Mouse (Mus musculus) kidney, embryonic 16.5 days (tissue): Measurements from ENCODE around the gene Srrm2. TPM values are rescaled to one million over a fixed set of nuclear protein-coding genes. Genes with fewer than 3 reads are reported as not detected.
A peak's percentile ranks its signal among the peaks of the same experiment; 100 is the strongest.

ENCODE experiments used
- ATAC-seq: fragments of 200-750 bp; cut with Nextera tagmentation; 2 replicates; pipeline ENCODE4 v1.8.0; 2017; ENCODE audit warnings: moderate TSS enrichment; ENCODE audit not compliant: low FRiP score, low TSS enrichment
- H3K27ac ChIP-seq: fragments of 300-500 bp; sonication (generic); 2 replicates; pipeline ENCODE4 v1.5.1; 2014; ENCODE audit warnings: low read length
- H3K27me3 ChIP-seq: fragments of 300-500 bp; sonication (generic); 2 replicates; pipeline ENCODE4 v1.6.1; 2014; ENCODE audit warnings: low read length, control low read depth, mixed read lengths; ENCODE audit not compliant: insufficient read depth
- H3K36me3 ChIP-seq: fragments of 300-500 bp; sonication (generic); 2 replicates; pipeline ENCODE4 v1.6.1; 2014; ENCODE audit warnings: low read length, control low read depth, mixed read lengths; ENCODE audit not compliant: insufficient read depth
- H3K4me1 ChIP-seq: fragments of 300-500 bp; sonication (generic); 2 replicates; pipeline ENCODE4 v1.6.1; 2014; ENCODE audit warnings: low read length, control low read depth, mixed read lengths; ENCODE audit not compliant: insufficient read depth
- H3K4me2 ChIP-seq: fragments of 300-500 bp; sonication (generic); replicated peaks from 2 replicates; pipeline ENCODE4 v1.6.1; 2014; ENCODE audit warnings: low read depth, low read length
- H3K4me3 ChIP-seq: fragments of 300-500 bp; sonication (generic); 2 replicates; pipeline ENCODE4 v1.5.1; 2014; ENCODE audit warnings: mild to moderate bottlenecking, low read length
- H3K9ac ChIP-seq: fragments of 300-500 bp; sonication (generic); replicated peaks from 2 replicates; pipeline ENCODE4 v1.6.1; 2014; ENCODE audit warnings: low read length
- H3K9me3 ChIP-seq: fragments of 300-500 bp; sonication (generic); 2 replicates; pipeline ENCODE4 v1.6.1; 2016; ENCODE audit warnings: low read length, control low read depth
- WGBS: fragments of 180-500 bp; shearing (Covaris S2); extraction: QIAGEN DNeasy Blood & Tissue Kit; methylation state at CpG from one replicate; pipeline ENCODE4 v1.1.7; 2014; 5-methylcytosine and 5-hydroxymethylcytosine counted together
- polyA plus RNA-seq: library from polyadenylated mRNA; unstranded; fragments of >200 nt; fragmentation: Nextera tagmentation; extraction: Ambion mirVana; gene quantifications from 2 replicates; pipeline ENCODE4 v1.2.1, GENCODE M21; 2015

The Srrm2 gene
- polyA plus RNA-seq, 1 experiment from 2014 or later = 411 TPM

GRCm38 (mm10) chr17:23746311-23746710 lies 44.0 kb upstream of the Srrm2 start:
- Histone ChIP-seq H3K4me1 (peaks cover 31% of the 10 kb centered on the region), H3K4me3 (peak overlapping the region; percentile 43), H3K9me3 (no peaks in the 10 kb centered on the region), H3K27ac (no peak overlapping the region), H3K9ac (no peak overlapping the region; the same call in 1 of the 2 replicates), H3K27me3 (peaks cover 56% of the 10 kb centered on the region), H3K4me2 (peak overlapping the region; percentile 78), H3K36me3 (peaks cover 2% of the 10 kb centered on the region)
- ATAC-seq = no peak
- 6% methylated on average over 12 of the region's 12 CpGs for WGBS

DNA sequence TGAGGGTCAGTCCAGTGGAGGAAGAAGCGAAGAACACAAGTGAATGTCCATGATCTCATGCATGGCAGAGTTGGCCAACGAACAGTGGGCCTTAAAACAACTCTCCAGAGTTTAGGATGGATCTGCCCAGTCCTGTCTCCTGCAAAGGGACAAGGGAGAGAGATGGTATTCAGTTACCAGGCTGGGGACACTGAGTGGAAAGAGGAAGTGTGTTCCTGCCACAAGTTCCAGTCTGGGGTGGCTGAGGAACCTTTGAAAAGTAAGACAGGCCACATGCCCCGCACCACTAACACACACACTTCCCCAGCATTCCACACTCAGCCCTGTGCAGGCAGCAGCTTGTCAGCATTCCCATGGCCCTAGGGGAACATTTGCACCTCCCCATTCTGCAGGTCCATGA lies 43.6 kb upstream of the Srrm2 start:
- Histone ChIP-seq H3K4me2 (no peak overlapping the region), H3K9ac (no peak overlapping the region), H3K4me3 (no peak overlapping the region), H3K9me3 (no peaks in the 10 kb centered on the region), H3K36me3 (peaks cover 7% of the 10 kb centered on the region), H3K4me1 (peaks cover 31% of the 10 kb centered on the region), H3K27me3 (peaks cover 51% of the 10 kb centered on the region), H3K27ac (no peak overlapping the region)
- no peak for ATAC-seq
- WGBS = 75% methylated on average over 3 of the region's 3 CpGs

DNA sequence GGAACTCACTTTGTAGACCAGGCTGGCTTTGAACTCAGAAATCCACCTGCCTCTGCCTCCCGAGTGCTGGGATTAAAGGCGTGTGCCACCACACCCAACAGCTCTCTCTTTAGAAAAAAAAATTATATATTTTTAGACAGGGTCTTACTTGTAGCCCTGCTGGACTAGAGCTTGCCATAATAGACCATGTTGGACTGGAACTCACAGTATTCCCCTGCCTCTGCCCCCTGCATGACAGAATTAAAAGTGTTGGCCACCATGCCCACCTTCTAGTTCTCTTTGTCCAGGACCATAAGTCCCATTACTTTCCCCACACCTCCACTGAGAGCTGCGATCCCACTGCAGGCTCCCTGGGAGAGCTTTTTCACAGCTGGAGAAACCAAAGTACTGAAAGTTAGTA lies 42.9 kb upstream of the Srrm2 start:
- peaks cover 28% of the 10 kb centered on the region for H3K4me1 ChIP-seq
- 78% methylated on average over 3 of the region's 3 CpGs for WGBS
- no peak for ATAC-seq
- peaks cover 44% of the 10 kb centered on the region for H3K27me3 ChIP-seq
- H3K4me3 ChIP-seq = no peak overlapping the region
- H3K36me3 ChIP-seq = peaks cover 14% of the 10 kb centered on the region
- no peaks in the 10 kb centered on the region for H3K9me3 ChIP-seq
- no peak overlapping the region for H3K4me2 ChIP-seq
- H3K27ac ChIP-seq = no peak overlapping the region
- H3K9ac ChIP-seq = no peak overlapping the region

DNA sequence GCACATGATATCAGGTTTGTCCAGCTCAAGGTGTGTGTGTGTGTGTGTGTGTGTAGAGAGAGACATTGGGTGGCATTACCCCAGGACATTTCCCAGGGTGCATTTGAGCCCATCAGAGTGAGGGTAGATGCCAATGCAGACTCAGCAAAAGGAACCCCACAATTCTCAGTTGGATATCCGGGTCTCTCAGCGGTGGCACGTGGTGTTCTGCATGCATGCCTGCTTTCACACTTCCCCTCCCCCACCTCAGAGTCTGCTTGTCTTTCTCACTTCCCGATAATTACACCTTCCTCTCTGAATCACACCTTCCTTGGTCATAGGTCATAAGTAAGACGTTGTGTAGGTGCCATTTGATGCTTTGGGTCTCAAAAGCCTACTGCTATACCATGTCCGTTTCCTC lies 42.3 kb upstream of the Srrm2 start:
- peaks cover 19% of the 10 kb centered on the region for H3K36me3 ChIP-seq
- ATAC-seq = no peak
- no peak overlapping the region for H3K9ac ChIP-seq
- no peak overlapping the region for H3K27ac ChIP-seq
- H3K9me3 ChIP-seq = no peaks in the 10 kb centered on the region
- H3K4me1 ChIP-seq = peaks cover 26% of the 10 kb centered on the region
- H3K27me3 ChIP-seq = peaks cover 39% of the 10 kb centered on the region
- H3K4me2 ChIP-seq = no peak overlapping the region
- no peak overlapping the region for H3K4me3 ChIP-seq
- 21% methylated on average over 6 of the region's 6 CpGs for WGBS

- no peak overlapping the region for H3K27ac ChIP-seq
- peak overlapping the region; percentile 30 for H3K4me3 ChIP-seq
- H3K9ac ChIP-seq = 0 out of 2 replicates have a peak overlapping the region, but pooled peaks have one; percentile 15
- H3K4me1 ChIP-seq = peaks cover 26% of the 10 kb centered on the region
- peaks cover 31% of the 10 kb centered on the region for H3K27me3 ChIP-seq
- H3K4me2 ChIP-seq = peak overlapping the region; percentile 42
- ATAC-seq = no peak; the same call in 1 of the 2 replicates
- 29% methylated on average over 10 of the region's 10 CpGs for WGBS
- peaks cover 25% of the 10 kb centered on the region for H3K36me3 ChIP-seq
- no peaks in the 10 kb centered on the region for H3K9me3 ChIP-seq
Measured at GRCm38 (mm10) chr17:23748631-23749391, 41.5 kb upstream of the Srrm2 start.

GRCm38 (mm10) chr17:23749400-23750191 lies 40.7 kb upstream of the Srrm2 start:
- Histone ChIP-seq H3K4me1 (peaks cover 20% of the 10 kb centered on the region), H3K36me3 (peaks cover 28% of the 10 kb centered on the region), H3K4me2 (peak overlapping the region; percentile 42), H3K9ac (0 out of 2 replicates have a peak overlapping the region, but pooled peaks have one; percentile 15), H3K27me3 (peaks cover 23% of the 10 kb centered on the region), H3K27ac (no peak overlapping the region), H3K9me3 (no peaks in the 10 kb centered on the region), H3K4me3 (peak overlapping the region; percentile 30)
- ATAC-seq = no peak
- 78% methylated on average over 11 of the region's 11 CpGs for WGBS

DNA sequence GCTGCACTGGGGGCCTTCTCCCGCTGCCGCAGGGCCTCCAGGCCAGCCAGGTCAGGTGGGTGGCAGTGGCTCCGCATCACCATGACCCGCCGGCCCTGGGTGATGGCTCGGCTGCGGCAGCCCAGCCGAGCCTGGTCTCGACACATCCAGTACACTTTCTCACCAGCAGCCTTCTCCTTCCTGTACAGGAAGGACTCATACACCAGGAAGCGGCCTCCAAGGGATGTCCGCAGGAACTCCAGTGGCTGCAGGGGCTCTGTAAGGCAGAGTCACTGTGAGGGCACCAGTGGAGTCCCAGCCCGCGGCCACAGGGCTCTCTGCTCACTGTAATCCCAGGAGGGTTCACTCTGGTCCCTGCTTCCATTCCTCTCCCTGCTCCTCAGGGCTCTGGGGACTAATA lies 34.6 kb upstream of the Srrm2 start:
- H3K36me3 ChIP-seq = peaks cover 81% of the 10 kb centered on the region
- ATAC-seq = peak; percentile 43; the same call in 1 of the 2 replicates
- H3K9ac ChIP-seq = 0 out of 2 replicates have a peak overlapping the region, but pooled peaks have one; percentile 23
- H3K9me3 ChIP-seq = no peaks in the 10 kb centered on the region
- 0 out of 2 replicates have a peak overlapping the region, but pooled peaks have one; percentile 13 for H3K4me2 ChIP-seq
- no peaks in the 10 kb centered on the region for H3K27me3 ChIP-seq
- H3K4me3 ChIP-seq = 0 out of 2 replicates have a peak overlapping the region, but pooled peaks have one; percentile 6
- WGBS = 81% methylated on average over 13 of the region's 13 CpGs
- no peaks in the 10 kb centered on the region for H3K4me1 ChIP-seq
- peak overlapping the region; percentile 46 for H3K27ac ChIP-seq

GRCm38 (mm10) chr17:23757581-23757980 lies 32.8 kb upstream of the Srrm2 start:
- 94% methylated on average over 9 of the region's 9 CpGs for WGBS
- Histone ChIP-seq H3K36me3 (peaks cover 84% of the 10 kb centered on the region), H3K9ac (no peak overlapping the region), H3K4me1 (no peaks in the 10 kb centered on the region), H3K4me2 (no peak overlapping the region), H3K27me3 (no peaks in the 10 kb centered on the region), H3K4me3 (no peak overlapping the region), H3K27ac (no peak overlapping the region), H3K9me3 (no peaks in the 10 kb centered on the region)
- no peak for ATAC-seq

DNA sequence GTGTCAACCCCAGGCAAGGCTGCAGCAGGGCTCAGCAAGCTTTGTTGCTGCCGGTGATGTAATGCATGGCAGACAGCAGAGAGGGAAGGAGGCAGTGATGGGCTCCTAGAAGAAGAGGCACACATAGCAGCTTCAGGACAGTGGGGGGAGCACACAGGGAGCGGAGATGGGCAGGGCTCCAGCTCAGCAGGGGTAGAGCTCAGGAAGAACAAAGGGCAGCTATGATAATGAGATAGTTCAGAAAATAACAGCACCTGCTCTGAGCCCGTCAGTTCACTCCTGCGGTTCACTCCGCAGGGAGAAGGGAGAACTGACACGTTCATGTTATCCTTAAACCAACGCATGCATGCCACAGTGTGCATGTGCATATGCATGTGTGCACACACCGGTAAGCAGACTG lies 31.5 kb upstream of the Srrm2 start:
- Histone ChIP-seq H3K9ac (no peak overlapping the region), H3K27ac (no peak overlapping the region), H3K36me3 (peaks cover 78% of the 10 kb centered on the region), H3K9me3 (no peaks in the 10 kb centered on the region), H3K4me3 (no peak overlapping the region), H3K4me1 (no peaks in the 10 kb centered on the region), H3K27me3 (no peaks in the 10 kb centered on the region), H3K4me2 (no peak overlapping the region)
- 90% methylated on average over 8 of the region's 8 CpGs for WGBS
- ATAC-seq = no peak
